Mouse (Mus musculus) kidney, embryonic 15.5 days (tissue): ENCODE measurements at regions not wholly inside any gene's neighbourhood (a gene's known extent, or its start where the extent isn't known, plus 50 kb on each side); places are given as distances from the start of the nearest gene placed in this dataset.

ENCODE experiments used
- ATAC-seq: fragments of 200-750 bp; cut with Nextera tagmentation; replicated peaks from 2 replicates; pipeline ENCODE4 v1.8.0; 2017; ENCODE audit warnings: moderate TSS enrichment; ENCODE audit not compliant: low FRiP score
- H3K27ac ChIP-seq: fragments of 300-500 bp; sonication (generic); 2 replicates; pipeline ENCODE4 v1.5.1; 2015; ENCODE audit warnings: mild to moderate bottlenecking, inconsistent platforms
- H3K27me3 ChIP-seq: fragments of 300-500 bp; sonication (generic); 2 replicates; pipeline ENCODE4 v1.6.1; 2015; ENCODE audit warnings: inconsistent platforms
- H3K36me3 ChIP-seq: fragments of 300-500 bp; sonication (generic); 2 replicates; pipeline ENCODE4 v1.6.1; 2015; ENCODE audit warnings: inconsistent platforms
- H3K4me1 ChIP-seq: fragments of 300-500 bp; sonication (generic); 2 replicates; pipeline ENCODE4 v1.6.1; 2015; ENCODE audit warnings: inconsistent platforms
- H3K4me2 ChIP-seq: fragments of 300-500 bp; sonication (generic); 2 replicates; pipeline ENCODE4 v1.6.1; 2015; ENCODE audit warnings: moderate library complexity, mild to moderate bottlenecking, inconsistent platforms
- H3K4me3 ChIP-seq: fragments of 300-500 bp; sonication (generic); replicated peaks from 2 replicates; pipeline ENCODE4 v1.5.1; 2015; ENCODE audit warnings: mild to moderate bottlenecking, inconsistent platforms
- H3K9ac ChIP-seq: fragments of 300-500 bp; sonication (generic); 2 replicates; pipeline ENCODE4 v1.6.1; 2015; ENCODE audit warnings: mild to moderate bottlenecking, inconsistent platforms
- H3K9me3 ChIP-seq: fragments of 300-500 bp; sonication (generic); replicated peaks from 2 replicates; pipeline ENCODE4 v1.6.1; 2016; ENCODE audit warnings: inconsistent platforms
- WGBS: fragments of 180-500 bp; shearing (Covaris S2); methylation state at CpG from one replicate; pipeline ENCODE4 v1.1.7; 2015; ENCODE audit warnings: mixed read lengths; 5-methylcytosine and 5-hydroxymethylcytosine counted together

DNA sequence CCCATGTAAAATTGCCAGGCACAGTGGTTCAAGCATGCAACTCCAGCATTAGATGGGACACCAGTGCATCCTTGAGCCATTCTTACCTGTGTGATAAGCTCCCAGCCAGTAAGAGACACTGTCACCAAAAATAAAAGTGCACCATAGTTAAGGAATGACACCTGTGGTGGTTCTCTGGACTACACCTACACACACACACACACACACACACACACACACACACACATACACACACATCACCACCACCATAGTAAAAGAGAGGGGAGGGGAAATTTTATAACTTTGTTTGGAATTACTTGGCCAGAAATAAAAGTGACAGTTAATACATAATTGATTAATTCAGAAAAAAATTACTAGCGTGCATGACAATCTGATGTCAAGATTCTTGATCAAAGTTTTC is 175.1 kb upstream of the Gm11232 start:
- no peak overlapping the region for H3K4me2 ChIP-seq
- no peaks in the 10 kb centered on the region for H3K27me3 ChIP-seq
- no peaks in the 10 kb centered on the region for H3K9me3 ChIP-seq
- no peak overlapping the region for H3K9ac ChIP-seq
- H3K4me1 ChIP-seq: no peaks in the 10 kb centered on the region
- no peaks in the 10 kb centered on the region for H3K36me3 ChIP-seq
- H3K4me3 ChIP-seq: no peak overlapping the region
- H3K27ac ChIP-seq: no peak overlapping the region
- WGBS: 80% methylated on average over 1 of the region's 1 CpGs
- ATAC-seq: no peak

DNA sequence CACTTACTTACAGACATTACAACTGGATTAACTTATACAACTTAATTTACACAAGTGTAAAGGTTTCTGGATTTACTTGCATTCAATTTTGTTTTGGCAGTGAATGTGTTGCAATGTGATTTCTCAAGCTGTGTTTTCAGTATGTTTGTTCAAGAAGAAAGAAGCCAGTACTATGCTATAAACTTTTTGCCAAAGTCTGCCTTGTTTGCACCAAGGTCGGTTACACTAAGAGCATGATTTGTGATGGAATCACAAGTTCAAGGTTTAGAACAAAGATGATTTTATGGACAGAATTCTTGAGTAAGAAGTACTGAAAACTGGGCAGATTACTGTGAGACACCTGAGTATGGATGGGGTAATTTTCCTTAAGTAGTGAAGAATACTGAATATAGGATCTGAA is 153.8 kb upstream of the Gm11232 start:
- H3K36me3 ChIP-seq: no peaks in the 10 kb centered on the region

GRCm38 (mm10) chr4:71875651-71876050 is 117.9 kb upstream of the Gm11232 start:
- Histone ChIP-seq H3K27ac (no peak overlapping the region), H3K9ac (no peak overlapping the region), H3K4me2 (no peak overlapping the region), H3K36me3 (no peaks in the 10 kb centered on the region), H3K4me1 (no peaks in the 10 kb centered on the region), H3K4me3 (no peak overlapping the region), H3K27me3 (no peaks in the 10 kb centered on the region), H3K9me3 (no peaks in the 10 kb centered on the region)
- ATAC-seq: no peak
- WGBS: 89% methylated on average over 4 of the region's 4 CpGs

More for the DNA sequence above, 153.8 kb upstream of the Gm11232 start:
- H3K4me2 ChIP-seq: no peak overlapping the region
- WGBS: 65% methylated on average over 1 of the region's 1 CpGs
- no peak overlapping the region for H3K4me3 ChIP-seq
- no peaks in the 10 kb centered on the region for H3K27me3 ChIP-seq
- no peak overlapping the region for H3K9ac ChIP-seq
- no peak for ATAC-seq
- H3K4me1 ChIP-seq: no peaks in the 10 kb centered on the region
- H3K27ac ChIP-seq: no peak overlapping the region
- no peaks in the 10 kb centered on the region for H3K9me3 ChIP-seq

DNA sequence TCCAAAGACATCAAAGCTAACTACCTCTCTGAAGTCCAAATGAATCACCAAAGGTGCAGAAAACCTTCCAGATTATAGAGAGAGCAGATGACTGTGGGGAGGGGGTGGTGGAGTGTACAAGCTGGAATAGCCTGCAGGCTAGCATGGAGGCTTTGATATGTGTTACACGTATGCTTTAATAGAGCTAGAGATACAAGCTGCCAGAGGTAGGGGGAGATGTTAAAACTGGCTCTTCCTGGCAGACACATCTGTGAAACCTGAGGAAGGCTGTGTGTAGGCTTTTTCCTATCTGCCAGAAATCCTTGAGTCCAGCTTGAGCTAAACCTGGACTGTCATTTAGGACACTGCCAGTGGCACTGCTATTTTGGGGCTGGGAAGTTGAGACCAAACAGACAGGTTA is 109.2 kb upstream of the Gm11232 start:
- H3K4me2 ChIP-seq: no peak overlapping the region
- H3K4me1 ChIP-seq: no peaks in the 10 kb centered on the region
- H3K4me3 ChIP-seq: no peak overlapping the region
- no peak overlapping the region for H3K27ac ChIP-seq
- H3K9ac ChIP-seq: no peak overlapping the region
- no peaks in the 10 kb centered on the region for H3K36me3 ChIP-seq
- no peak; the same call in 1 of the 2 replicates for ATAC-seq
- H3K9me3 ChIP-seq: no peaks in the 10 kb centered on the region
- WGBS: 12% methylated on average over 1 of the region's 1 CpGs
- H3K27me3 ChIP-seq: no peaks in the 10 kb centered on the region

- Histone ChIP-seq H3K27ac (no peak overlapping the region), H3K9ac (no peak overlapping the region), H3K9me3 (no peaks in the 10 kb centered on the region), H3K4me2 (no peak overlapping the region), H3K4me1 (peaks cover 12% of the 10 kb centered on the region), H3K27me3 (no peaks in the 10 kb centered on the region), H3K4me3 (no peak overlapping the region), H3K36me3 (no peaks in the 10 kb centered on the region)
- 53% methylated on average over 3 of the region's 3 CpGs for WGBS
- ATAC-seq: no peak
Measured at GRCm38 (mm10) chr4:71841833-71842232, 84.1 kb upstream of the Gm11232 start.

DNA sequence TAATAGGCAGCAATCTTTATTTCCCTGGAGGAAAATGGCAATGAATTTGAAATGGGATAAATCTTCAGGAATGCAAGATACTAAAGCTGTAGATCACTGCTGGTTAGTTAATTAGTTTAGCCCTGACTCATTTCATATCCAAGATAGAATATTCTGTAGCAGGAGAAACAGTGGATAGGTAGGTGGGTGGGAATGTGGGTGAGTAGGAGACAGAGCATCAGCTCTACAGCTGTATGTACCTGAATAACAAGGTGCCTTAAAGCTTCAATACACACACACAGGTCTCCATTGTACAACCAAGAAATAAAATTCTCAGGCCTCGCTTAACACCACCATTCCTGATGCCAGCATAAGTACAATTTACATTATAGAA is 83.0 kb upstream of the Gm11232 start:
- Histone ChIP-seq H3K27me3 (no peaks in the 10 kb centered on the region), H3K27ac (peak overlapping the region; percentile 28; the same call in 1 of the 2 replicates), H3K4me2 (no peak overlapping the region), H3K36me3 (no peaks in the 10 kb centered on the region), H3K9ac (no peak overlapping the region), H3K9me3 (no peaks in the 10 kb centered on the region), H3K4me1 (peaks cover 12% of the 10 kb centered on the region), H3K4me3 (no peak overlapping the region)
- WGBS: 78% methylated on average over 1 of the region's 1 CpGs
- no peak for ATAC-seq

DNA sequence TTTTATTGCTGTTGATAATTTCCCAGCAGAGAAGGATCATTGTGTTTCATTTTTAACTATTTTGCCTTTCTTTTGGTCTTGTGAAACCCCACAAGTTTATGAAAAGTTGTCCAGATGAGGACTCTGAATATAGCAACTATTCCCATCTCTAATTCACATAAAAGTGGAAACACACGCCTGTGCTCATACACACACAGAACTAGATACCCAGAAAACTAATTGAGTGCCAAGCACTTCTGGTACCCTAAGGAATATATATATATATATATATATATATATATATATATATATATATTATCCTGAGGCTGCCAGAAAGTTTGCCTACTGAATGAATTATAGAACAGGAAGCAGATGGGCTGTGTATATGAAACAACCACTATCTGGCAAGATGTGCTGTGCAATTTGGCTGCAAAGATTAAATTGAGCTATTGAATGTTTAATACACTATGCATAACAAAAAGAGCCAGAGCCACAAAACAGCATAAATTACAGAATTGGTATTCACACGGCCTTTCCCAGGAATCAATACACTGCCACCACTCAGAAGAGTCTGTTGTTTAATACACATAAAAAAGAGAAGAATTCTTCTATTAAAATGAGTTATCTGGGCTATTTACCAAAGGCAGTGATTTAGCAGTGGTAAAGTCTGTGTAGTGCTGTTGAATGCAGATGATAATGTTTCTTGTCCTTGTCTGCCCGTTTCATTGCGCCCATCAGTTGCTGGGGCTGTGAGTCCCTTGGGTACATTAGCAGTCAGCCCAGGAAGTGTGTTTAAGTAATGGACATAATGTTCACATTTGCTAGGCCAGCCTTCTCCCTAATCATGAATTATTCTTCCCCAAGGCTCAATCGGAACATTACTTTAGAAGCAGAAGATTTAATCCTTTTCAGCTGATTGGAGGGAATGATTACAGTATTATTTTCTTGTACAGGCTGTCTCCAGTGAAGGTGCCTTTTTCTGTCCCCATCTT is 82.3 kb upstream of the Gm11232 start:
- Histone ChIP-seq H3K9ac (no peak overlapping the region), H3K27ac (peak overlapping the region; percentile 48), H3K9me3 (no peaks in the 10 kb centered on the region), H3K4me1 (peaks cover 12% of the 10 kb centered on the region), H3K27me3 (no peaks in the 10 kb centered on the region), H3K4me3 (no peak overlapping the region), H3K36me3 (no peaks in the 10 kb centered on the region), H3K4me2 (no peak overlapping the region)
- 60% methylated on average over 5 of the region's 5 CpGs for WGBS
- 0 out of 2 replicates have a peak, but pooled peaks have one; percentile 7 for ATAC-seq

DNA sequence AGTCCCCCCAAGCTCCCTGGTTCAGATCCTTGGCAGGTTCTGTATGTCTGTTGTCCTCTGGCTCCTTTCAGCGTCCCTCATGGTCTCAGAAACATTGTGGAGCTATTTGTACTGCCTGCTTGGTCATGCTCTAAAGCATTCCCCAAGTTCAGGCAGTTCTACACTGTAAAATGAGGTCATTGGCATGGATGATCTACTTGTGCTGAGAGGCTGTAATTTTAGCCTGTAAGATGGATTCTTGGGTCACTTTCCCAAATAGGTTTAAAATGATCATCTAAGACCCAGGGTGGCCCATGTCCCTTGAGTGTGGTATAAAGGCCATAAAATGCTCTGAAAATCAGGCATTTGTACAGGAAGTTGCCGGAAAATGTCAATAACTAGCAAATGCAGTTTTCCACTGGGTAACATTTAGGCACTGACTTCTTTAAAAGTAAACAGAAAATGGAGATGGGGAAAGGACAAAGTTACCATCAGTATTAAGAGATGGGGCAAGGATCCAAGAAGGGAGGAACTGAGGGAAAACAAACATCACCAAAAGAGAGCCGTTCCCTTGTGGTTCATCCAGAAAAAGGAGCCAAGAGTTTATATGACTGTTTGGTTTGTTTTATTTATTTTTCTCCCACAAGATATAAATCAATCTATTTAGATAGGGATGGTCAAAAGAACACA is 81.5 kb upstream of the Gm11232 start:
- no peak overlapping the region for H3K9ac ChIP-seq
- H3K27ac ChIP-seq: peak overlapping the region; percentile 66
- 15% methylated on average over 3 of the region's 3 CpGs for WGBS
- no peaks in the 10 kb centered on the region for H3K36me3 ChIP-seq
- H3K9me3 ChIP-seq: no peaks in the 10 kb centered on the region
- peak; percentile 95 for ATAC-seq
- H3K4me2 ChIP-seq: no peak overlapping the region
- H3K4me1 ChIP-seq: peaks cover 12% of the 10 kb centered on the region
- H3K4me3 ChIP-seq: no peak overlapping the region
- no peaks in the 10 kb centered on the region for H3K27me3 ChIP-seq

GRCm38 (mm10) chr4:71835737-71836136 is 78.0 kb upstream of the Gm11232 start:
- Histone ChIP-seq H3K36me3 (no peaks in the 10 kb centered on the region), H3K27me3 (no peaks in the 10 kb centered on the region), H3K4me1 (peaks cover 12% of the 10 kb centered on the region), H3K9ac (no peak overlapping the region), H3K27ac (no peak overlapping the region), H3K9me3 (no peaks in the 10 kb centered on the region), H3K4me2 (no peak overlapping the region), H3K4me3 (no peak overlapping the region)
- ATAC-seq: no peak
- 86% methylated on average over 1 of the region's 1 CpGs for WGBS

DNA sequence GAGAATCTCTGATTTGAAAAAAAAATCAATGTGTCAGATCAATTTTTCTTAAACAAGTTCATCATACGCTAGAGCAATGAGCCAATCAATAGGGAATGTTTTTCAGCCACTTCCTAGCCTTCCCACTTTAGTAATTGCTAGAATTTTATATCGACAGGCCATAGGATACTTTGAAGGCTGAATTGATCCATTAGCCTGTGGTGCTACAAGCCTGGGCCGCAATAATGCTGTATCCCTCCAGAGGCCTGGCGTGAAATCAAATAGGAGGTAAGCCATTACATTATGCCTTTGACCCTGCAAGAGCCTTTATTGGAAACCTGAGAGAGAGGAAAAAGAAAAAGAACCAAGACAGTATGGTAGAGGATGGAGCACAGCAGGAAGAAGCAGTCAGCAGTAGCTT is 53.7 kb upstream of the Gm11232 start:
- Histone ChIP-seq H3K4me1 (no peaks in the 10 kb centered on the region), H3K36me3 (no peaks in the 10 kb centered on the region), H3K9ac (no peak overlapping the region), H3K4me3 (no peak overlapping the region), H3K27me3 (no peaks in the 10 kb centered on the region), H3K9me3 (no peaks in the 10 kb centered on the region), H3K27ac (no peak overlapping the region), H3K4me2 (no peak overlapping the region)
- 90% methylated on average over 4 of the region's 4 CpGs for WGBS
- ATAC-seq: no peak

- Histone ChIP-seq H3K27me3 (no peaks in the 10 kb centered on the region), H3K4me3 (no peak overlapping the region), H3K9ac (no peak overlapping the region), H3K4me2 (no peak overlapping the region), H3K36me3 (no peaks in the 10 kb centered on the region), H3K4me1 (no peaks in the 10 kb centered on the region), H3K9me3 (no peaks in the 10 kb centered on the region), H3K27ac (no peak overlapping the region)
- 35% methylated on average over 2 of the region's 2 CpGs for WGBS
- no peak for ATAC-seq
Measured at GRCm38 (mm10) chr4:71808271-71808670, 50.5 kb upstream of the Gm11232 start.
